23 mouse cellular contexts compared by ENCODE assay signal in genomic region chr2:157081960-157082359, GRCm38 (mm10). TPM values are rescaled to one million over a fixed set of nuclear protein-coding genes. Genes with fewer than 3 reads are reported as not detected.
A peak's percentile ranks its signal among the peaks of the same experiment; 100 is the strongest.
DNase-seq lines count a peak whose midpoint lies in the region; ATAC-seq and TF ChIP-seq lines count a peak whose summit lies in the region.
"Had no signal": no experiment of that assay in that cellular context is flagged by ENCODE, and none has a peak within 500 bp of the region (broad histone marks: within the 10 kb centered on the region; RNA-seq: fewer than 3 reads in every experiment).

No protein-coding gene starts in this region.

- no peaks in the 10 kb centered on the region for H3K9me3 ChIP-seq in heart, embryonic 12.5 days (replicated peaks)
- H3K9me3 ChIP-seq in kidney, embryonic 16.5 days (ENCODE audit: low read length): no peaks in the 10 kb centered on the region
- H3K9me3 ChIP-seq in kidney, embryonic 15.5 days (replicated peaks): no peaks in the 10 kb centered on the region
- H3K9me3 ChIP-seq in midbrain, embryonic 14.5 days (ENCODE audit: control insufficient read depth, low read length): no peaks in the 10 kb centered on the region
- H3K9me3 ChIP-seq: embryonic facial prominence, embryonic 13.5 days; intestine, embryonic 15.5 days; limb, embryonic 10.5 days; megakaryocyte, embryonic 14.5 days had no signal

- H3K79me2 ChIP-seq in heart, adult 2 months (replicated peaks; ENCODE audit: control insufficient read depth, insufficient read depth, low read length): no peaks in the 10 kb centered on the region

- no peaks in the 10 kb centered on the region for H3K27me3 ChIP-seq in heart, adult 2 months (ENCODE audit: control insufficient read depth, insufficient read depth, low read length)
- H3K27me3 ChIP-seq in heart, embryonic 12.5 days (replicated peaks): peaks cover 7% of the 10 kb centered on the region; the same call in 1 of the 2 replicates
- no peaks in the 10 kb centered on the region for H3K27me3 ChIP-seq in kidney, embryonic 16.5 days (ENCODE audit: insufficient read depth, low read length)
- H3K27me3 ChIP-seq in kidney, embryonic 15.5 days: no peaks in the 10 kb centered on the region
- no peaks in the 10 kb centered on the region for H3K27me3 ChIP-seq in midbrain, embryonic 14.5 days (ENCODE audit: control insufficient read depth, insufficient read depth, low read length)
- H3K27me3 ChIP-seq: embryonic facial prominence, embryonic 13.5 days; intestine, embryonic 15.5 days had no signal

- peaks cover 4% of the 10 kb centered on the region for H3K4me1 ChIP-seq in heart, adult 2 months (ENCODE audit: control insufficient read depth, insufficient read depth, low read length)
- H3K4me1 ChIP-seq in heart, embryonic 12.5 days (replicated peaks): peaks cover 28% of the 10 kb centered on the region
- peaks cover 28% of the 10 kb centered on the region for H3K4me1 ChIP-seq in kidney, embryonic 16.5 days (ENCODE audit: insufficient read depth, low read length)
- H3K4me1 ChIP-seq in kidney, embryonic 15.5 days: peaks cover 35% of the 10 kb centered on the region
- peaks cover 18% of the 10 kb centered on the region for H3K4me1 ChIP-seq in midbrain, embryonic 14.5 days (ENCODE audit: control insufficient read depth, insufficient read depth, low read length)

- intact Hi-C loops in heart, adult 2 months (cut with DNase I): no loop called here

- ATAC-seq in heart, embryonic 12.5 days (ENCODE audit: insufficient number of reproducible peaks, low FRiP score): no peak
- no peak for ATAC-seq in kidney, embryonic 16.5 days (ENCODE audit: low FRiP score, low TSS enrichment)
- ATAC-seq in kidney, embryonic 15.5 days (replicated peaks; ENCODE audit: low FRiP score): no peak
- no peak for ATAC-seq in midbrain, embryonic 14.5 days (ENCODE audit: low FRiP score, low TSS enrichment)
- ATAC-seq in frontal cortex, adult (ENCODE audit: low TSS enrichment): no peak
- ATAC-seq: intestine, embryonic 15.5 days had no signal

- no peak overlapping the region for H3K4me2 ChIP-seq in heart, embryonic 12.5 days
- no peak overlapping the region for H3K4me2 ChIP-seq in kidney, embryonic 16.5 days (replicated peaks; ENCODE audit: low read depth, low read length)
- no peak overlapping the region for H3K4me2 ChIP-seq in kidney, embryonic 15.5 days
- H3K4me2 ChIP-seq in midbrain, embryonic 14.5 days (ENCODE audit: low read length): no peak overlapping the region
- H3K4me2 ChIP-seq: embryonic facial prominence, embryonic 13.5 days; intestine, embryonic 15.5 days; liver, embryonic 11.5 days had no signal

- peak overlapping the region; percentile 47 for H3K27ac ChIP-seq in heart, adult 2 months
- no peak overlapping the region for H3K27ac ChIP-seq in heart, embryonic 12.5 days (ENCODE audit: poor library complexity, severe bottlenecking)
- no peak overlapping the region for H3K27ac ChIP-seq in kidney, embryonic 16.5 days (ENCODE audit: low read length)
- H3K27ac ChIP-seq in kidney, embryonic 15.5 days: no peak overlapping the region
- 0 out of 2 replicates have a peak overlapping the region, but pooled peaks have one; percentile 8 for H3K27ac ChIP-seq in midbrain, embryonic 14.5 days (replicated peaks; ENCODE audit: low read depth, low read length)
- H3K27ac ChIP-seq: embryonic facial prominence, embryonic 13.5 days; intestine, embryonic 15.5 days; left cerebral cortex, adult 2 months; limb, embryonic 10.5 days had no signal

- H3K4me3 ChIP-seq in heart, adult 2 months: no peak overlapping the region
- no peak overlapping the region for H3K4me3 ChIP-seq in heart, embryonic 12.5 days
- no peak overlapping the region for H3K4me3 ChIP-seq in kidney, embryonic 16.5 days (ENCODE audit: low read length)
- H3K4me3 ChIP-seq in kidney, embryonic 15.5 days (replicated peaks): no peak overlapping the region
- H3K4me3 ChIP-seq in midbrain, embryonic 14.5 days (replicated peaks; ENCODE audit: low read depth, low read length): no peak overlapping the region
- H3K4me3 ChIP-seq: embryonic facial prominence, embryonic 13.5 days; intestine, embryonic 15.5 days; left cerebral cortex, adult 2 months; limb, embryonic 10.5 days; megakaryocyte, embryonic 14.5 days had no signal

- no peak for TF ChIP-seq EP300 in heart, adult 2 months (IDR thresholded peaks at IDR 0.05; ENCODE audit: insufficient read depth, low read depth, low read length)

- H3K9ac ChIP-seq in heart, adult 2 months (ENCODE audit: low read depth, low read length): no peak overlapping the region
- no peak overlapping the region for H3K9ac ChIP-seq in heart, embryonic 12.5 days
- H3K9ac ChIP-seq in kidney, embryonic 16.5 days (replicated peaks; ENCODE audit: low read length): 0 out of 2 replicates have a peak overlapping the region, but pooled peaks have one; percentile 8
- no peak overlapping the region for H3K9ac ChIP-seq in kidney, embryonic 15.5 days
- no peak overlapping the region for H3K9ac ChIP-seq in midbrain, embryonic 14.5 days (replicated peaks; ENCODE audit: low read length)
- H3K9ac ChIP-seq: embryonic facial prominence, embryonic 13.5 days; intestine, embryonic 15.5 days had no signal

- H3K36me3 ChIP-seq in heart, adult 2 months (ENCODE audit: control insufficient read depth, insufficient read depth, low read length): no peaks in the 10 kb centered on the region
- H3K36me3 ChIP-seq in heart, embryonic 12.5 days: no peaks in the 10 kb centered on the region
- H3K36me3 ChIP-seq in kidney, embryonic 16.5 days (ENCODE audit: insufficient read depth, low read length): no peaks in the 10 kb centered on the region
- H3K36me3 ChIP-seq in kidney, embryonic 15.5 days: no peaks in the 10 kb centered on the region
- no peaks in the 10 kb centered on the region for H3K36me3 ChIP-seq in midbrain, embryonic 14.5 days (ENCODE audit: control insufficient read depth, insufficient read depth, low read length)
- H3K36me3 ChIP-seq: embryonic facial prominence, embryonic 13.5 days; intestine, embryonic 15.5 days had no signal

- 23% methylated on average over 7 of the region's 7 CpGs for WGBS in heart, adult 2 months
- WGBS in heart, embryonic 12.5 days: 22% methylated on average over 7 of the region's 7 CpGs
- WGBS in kidney, embryonic 16.5 days: 30% methylated on average over 7 of the region's 7 CpGs
- 35% methylated on average over 7 of the region's 7 CpGs for WGBS in kidney, embryonic 15.5 days
- WGBS in midbrain, embryonic 14.5 days: 23% methylated on average over 7 of the region's 7 CpGs

- no peak for TF ChIP-seq CTCF in heart, adult 2 months (IDR thresholded peaks at IDR 0.05)
- no peak for TF ChIP-seq CTCF in brain, embryonic 14.5 days (IDR thresholded peaks at IDR 0.05; ENCODE audit: borderline replicate concordance, extremely low read depth, insufficient read depth, insufficient read length)

- TF ChIP-seq POLR2A in heart, adult 2 months (IDR thresholded peaks at IDR 0.05; ENCODE audit: insufficient read depth, low read depth, low read length): no peak
- TF ChIP-seq POLR2A in brain, embryonic 14.5 days (IDR thresholded peaks at IDR 0.05; ENCODE audit: borderline replicate concordance, extremely low read depth, insufficient read depth, insufficient read length, poor library complexity, severe bottlenecking): no peak

- DNase-seq in heart, adult 2 months: no peak
- DNase-seq in brain, embryonic 14.5 days (ENCODE audit: low read depth): peak; percentile 37
- DNase-seq in midbrain, embryonic 14.5 days: peak; percentile 31
- DNase-seq: adrenal gland, adult 8-10 months; gastrocnemius, postnatal 14 days; kidney, adult 9 months; kidney, postnatal 4 days; layer of hippocampus, adult 9-11 months; lung, adult 2 months; right cerebral cortex, adult 18-20 months; thymus, postnatal 25 days had no signal

RNA-seq across cellular contexts. Expression of gene Soga1, which starts 2.9 kb away (rescaled TPM):
- total RNA-seq in heart, adult 2 months (2021): 10 to 100 TPM; 10.0 to 11.7 TPM
- polyA plus RNA-seq in heart, adult 2 months (2012; rRNA removed): 4.8 and 6.6 TPM in 2 replicates
- polyA plus RNA-seq in heart, embryonic 12.5 days (2016; fragmentation: Nextera tagmentation; extraction: Ambion mirVana): 4.5 and 5.2 TPM in 2 replicates
- 2.5 and 3.6 TPM in 2 replicates for polyA plus RNA-seq in kidney, embryonic 16.5 days (2015; fragmentation: Nextera tagmentation; extraction: Ambion mirVana)
- 3.5 and 4.2 TPM in 2 replicates for polyA plus RNA-seq in kidney, embryonic 15.5 days (2015; fragmentation: Nextera tagmentation; extraction: Ambion mirVana)
- polyA plus RNA-seq in brain, embryonic 14.5 days (2012; rRNA removed): 21.3 and 40.2 TPM in 2 replicates
- polyA plus RNA-seq in midbrain, embryonic 14.5 days (2014; fragmentation: Nextera tagmentation; extraction: Ambion mirVana): 12.0 and 13.1 TPM in 2 replicates

RNA-seq across cellular contexts. Expression of gene Tldc2, which starts 4.9 kb away (rescaled TPM):
- not detected for total RNA-seq in heart, adult 2 months (2021)
- not detected in 2 replicates for polyA plus RNA-seq in heart, adult 2 months (2012; rRNA removed)
- not detected in 2 replicates for polyA plus RNA-seq in heart, embryonic 12.5 days (2016; fragmentation: Nextera tagmentation; extraction: Ambion mirVana)
- 0.53 and 0.71 TPM in 2 replicates for polyA plus RNA-seq in kidney, embryonic 16.5 days (2015; fragmentation: Nextera tagmentation; extraction: Ambion mirVana)
- 0.27 TPM in 1 of 2 replicates, not detected in the other for polyA plus RNA-seq in kidney, embryonic 15.5 days (2015; fragmentation: Nextera tagmentation; extraction: Ambion mirVana)
- not detected in 2 replicates for polyA plus RNA-seq in brain, embryonic 14.5 days (2012; rRNA removed)
- not detected in 2 replicates for polyA plus RNA-seq in midbrain, embryonic 14.5 days (2014; fragmentation: Nextera tagmentation; extraction: Ambion mirVana)
- total RNA-seq: adrenal gland, adult 8-10 months; gastrocnemius, postnatal 14 days; hematopoietic stem cell, adult 5-6 weeks; left cerebral cortex, adult 2 months had no signal
- polyA plus RNA-seq: embryonic facial prominence, embryonic 13.5 days; intestine, embryonic 15.5 days; limb, embryonic 10.5 days; liver, embryonic 11.5 days; lung, adult 2 months; testis, adult 2 months had no signal

RNA-seq across cellular contexts. Expression of gene Samhd1, which starts 53.1 kb away (rescaled TPM):
- 10 to 100 TPM; 22.7 to 23.8 TPM for total RNA-seq in heart, adult 2 months (2021)
- 19.8 and 22.7 TPM in 2 replicates for polyA plus RNA-seq in heart, adult 2 months (2012; rRNA removed)
- polyA plus RNA-seq in heart, embryonic 12.5 days (2016; fragmentation: Nextera tagmentation; extraction: Ambion mirVana): 17.2 and 18.0 TPM in 2 replicates
- polyA plus RNA-seq in kidney, embryonic 16.5 days (2015; fragmentation: Nextera tagmentation; extraction: Ambion mirVana): 25.9 and 27.1 TPM in 2 replicates
- polyA plus RNA-seq in kidney, embryonic 15.5 days (2015; fragmentation: Nextera tagmentation; extraction: Ambion mirVana): 25.3 and 27.2 TPM in 2 replicates
- 15.0 and 19.2 TPM in 2 replicates for polyA plus RNA-seq in brain, embryonic 14.5 days (2012; rRNA removed)
- 9.2 and 12.1 TPM in 2 replicates for polyA plus RNA-seq in midbrain, embryonic 14.5 days (2014; fragmentation: Nextera tagmentation; extraction: Ambion mirVana)

Comparison
In these comparisons a context has a peak if more than half of its experiments do, and no peak if none do; other contexts are left out.
1. H3K27ac ChIP-seq: peak in heart, adult 2 months (single experiment) and midbrain, embryonic 14.5 days (single experiment); none in heart, embryonic 12.5 days (single experiment), kidney, embryonic 16.5 days (single experiment) and kidney, embryonic 15.5 days (single experiment).
2. DNase-seq: peak in brain, embryonic 14.5 days (single experiment) and midbrain, embryonic 14.5 days (single experiment); none in heart, adult 2 months (0 of 2).